In genomic region chr4:110152103-110152946, GRCm38 (mm10) we compare ENCODE assay signal across 10 mouse cellular contexts.
DNase-seq lines count a peak whose midpoint lies in the region; ATAC-seq lines count a peak whose summit lies in the region.
"Had no signal": no experiment of that assay in that cellular context is flagged by ENCODE, and none has a peak within 500 bp of the region (broad histone marks: within the 10 kb centered on the region; RNA-seq: fewer than 3 reads in every experiment).

No protein-coding gene starts in this region.

- no peaks in the 10 kb centered on the region for H3K4me1 ChIP-seq in heart, embryonic 16.5 days (ENCODE audit: control insufficient read depth, insufficient read depth, low read length)
- peaks cover 7% of the 10 kb centered on the region for H3K4me1 ChIP-seq in forebrain, embryonic 16.5 days (replicated peaks; ENCODE audit: control insufficient read depth, insufficient read depth, low read length)
- H3K4me1 ChIP-seq in midbrain, embryonic 13.5 days (replicated peaks) = peaks cover 36% of the 10 kb centered on the region

- WGBS in heart, embryonic 16.5 days = 27% methylated on average over 15 of the region's 15 CpGs
- WGBS in forebrain, embryonic 16.5 days = 7% methylated on average over 15 of the region's 15 CpGs
- WGBS in midbrain, embryonic 13.5 days = 2% methylated on average over 15 of the region's 15 CpGs

- no peaks in the 10 kb centered on the region for H3K9me3 ChIP-seq in heart, embryonic 16.5 days (replicated peaks; ENCODE audit: control insufficient read depth, low read length)
- H3K9me3 ChIP-seq in forebrain, embryonic 16.5 days (ENCODE audit: control insufficient read depth, low read length) = no peaks in the 10 kb centered on the region
- no peaks in the 10 kb centered on the region for H3K9me3 ChIP-seq in midbrain, embryonic 13.5 days
- H3K9me3 ChIP-seq: lung, embryonic 15.5 days had no signal

- no peak for DNase-seq in heart, postnatal 4 days
- DNase-seq in cerebellum, adult 11-12 months = peak; percentile 14
- no peak for DNase-seq in spleen, postnatal 14 days (ENCODE audit: low spot score in 2 of 2)
- DNase-seq in gastrocnemius, postnatal 10 days = no peak
- DNase-seq in kidney, adult 9 months = no peak

- H3K36me3 ChIP-seq in heart, embryonic 16.5 days (ENCODE audit: control insufficient read depth, insufficient read depth) = no peaks in the 10 kb centered on the region
- H3K36me3 ChIP-seq in forebrain, embryonic 16.5 days (ENCODE audit: control insufficient read depth, insufficient read depth) = no peaks in the 10 kb centered on the region
- H3K36me3 ChIP-seq in midbrain, embryonic 13.5 days = no peaks in the 10 kb centered on the region
- H3K36me3 ChIP-seq: G1E; lung, embryonic 15.5 days had no signal

- H3K9ac ChIP-seq in heart, embryonic 16.5 days (ENCODE audit: low read length) = no peak overlapping the region
- peak overlapping the region; percentile 15; the same call in 1 of the 2 replicates for H3K9ac ChIP-seq in forebrain, embryonic 16.5 days (replicated peaks; ENCODE audit: low read depth, low read length)
- H3K9ac ChIP-seq in midbrain, embryonic 13.5 days (replicated peaks) = no peak overlapping the region
- H3K9ac ChIP-seq: lung, embryonic 15.5 days had no signal

- no peak overlapping the region for H3K27ac ChIP-seq in heart, embryonic 16.5 days (ENCODE audit: low read length)
- H3K27ac ChIP-seq in forebrain, embryonic 16.5 days (ENCODE audit: low read length) = peak overlapping the region; percentile 36; the same call in 1 of the 2 replicates
- peak overlapping the region; percentile 87 for H3K27ac ChIP-seq in midbrain, embryonic 13.5 days
- H3K27ac ChIP-seq: lung, embryonic 15.5 days had no signal

- no peaks in the 10 kb centered on the region for H3K27me3 ChIP-seq in heart, embryonic 16.5 days (ENCODE audit: control insufficient read depth, insufficient read depth, low read length)
- H3K27me3 ChIP-seq in forebrain, embryonic 16.5 days (replicated peaks; ENCODE audit: control insufficient read depth, insufficient read depth, low read length) = no peaks in the 10 kb centered on the region
- no peaks in the 10 kb centered on the region for H3K27me3 ChIP-seq in midbrain, embryonic 13.5 days
- H3K27me3 ChIP-seq: lung, embryonic 15.5 days had no signal

- H3K4me3 ChIP-seq in heart, embryonic 16.5 days (ENCODE audit: low read length) = 0 out of 2 replicates have a peak overlapping the region, but pooled peaks have one; percentile 11
- H3K4me3 ChIP-seq in forebrain, embryonic 16.5 days (replicated peaks; ENCODE audit: low read length) = no peak overlapping the region
- H3K4me3 ChIP-seq in midbrain, embryonic 13.5 days (replicated peaks) = no peak overlapping the region
- H3K4me3 ChIP-seq: lung, embryonic 15.5 days had no signal

- ATAC-seq in heart, embryonic 16.5 days (replicated peaks; ENCODE audit: extremely low read depth, insufficient read depth, low FRiP score) = no peak
- ATAC-seq in forebrain, embryonic 16.5 days = peak; percentile 89
- peak; percentile 95 for ATAC-seq in midbrain, embryonic 13.5 days

- peak overlapping the region; percentile 29; the same call in 1 of the 2 replicates for H3K4me2 ChIP-seq in heart, embryonic 16.5 days (ENCODE audit: low read depth, low read length)
- peak overlapping the region; percentile 26 for H3K4me2 ChIP-seq in forebrain, embryonic 16.5 days (ENCODE audit: low read length)
- H3K4me2 ChIP-seq in midbrain, embryonic 13.5 days (replicated peaks) = peak overlapping the region; percentile 24; the same call in 1 of the 2 replicates
- H3K4me2 ChIP-seq: lung, embryonic 15.5 days had no signal
